Mouse (Mus musculus) cerebellum, postnatal 25 days (tissue): ENCODE measurements around the gene Gm11639.
A peak's percentile ranks its signal among the peaks of the same experiment; 100 is the strongest.
"Not testable (repeated sequence)": the region's sequence is repeated elsewhere in the genome, so short reads cannot be mapped to it uniquely, and the experiment has no call there.

Source experiments
- DNase-seq, 2 experiments: peaks; one replicate each; pipeline ENCODE4 v3.0.0; 2021; ENCODE audit warnings: mixed read lengths in 2 of 2

Gene Gm11639

DNA sequence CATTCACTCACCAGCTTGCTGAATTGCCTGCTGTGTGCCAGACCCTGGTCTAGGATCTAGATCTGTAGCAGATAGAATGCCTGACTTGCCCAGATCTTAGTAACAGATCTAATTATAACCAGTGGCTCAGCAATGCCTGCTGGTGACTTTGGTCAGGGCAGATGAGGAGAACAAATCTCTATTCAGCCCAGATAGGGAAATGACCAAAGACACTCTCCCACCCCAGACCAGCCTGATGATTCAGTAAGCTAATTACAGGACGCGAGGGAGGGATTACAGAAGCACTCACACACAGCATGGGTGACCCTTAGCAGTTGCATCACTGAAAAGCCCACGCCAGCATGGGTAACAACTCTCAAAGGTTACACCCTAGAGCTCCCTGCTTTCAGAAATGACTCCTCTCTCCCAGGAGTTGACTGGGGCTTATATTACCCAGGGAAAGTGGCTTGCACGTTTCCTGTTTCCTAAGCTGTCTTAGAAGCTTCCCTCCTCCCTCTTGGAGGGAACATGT is 435.1 kb downstream of the Gm11639 start:
- no peak for DNase-seq

DNA sequence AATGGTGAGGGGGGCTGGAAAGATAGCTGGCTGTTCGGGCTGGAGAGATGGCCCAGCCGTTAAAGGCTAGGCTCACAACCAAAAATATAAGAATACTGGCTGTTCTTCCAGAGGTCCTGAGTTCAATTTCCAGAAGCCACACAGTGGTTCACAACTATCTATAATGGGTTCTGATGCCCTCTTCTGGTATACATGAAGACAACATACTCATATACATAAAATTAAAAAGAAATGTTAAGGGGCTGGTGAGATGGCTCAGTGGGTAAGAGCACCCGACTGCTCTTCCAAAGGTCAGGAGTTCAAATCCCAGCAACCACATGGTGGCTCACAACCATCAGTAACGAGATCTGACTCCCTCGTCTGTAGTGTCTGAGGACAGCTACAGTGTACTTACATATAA is 436.3 kb downstream of the Gm11639 start:
- not testable (repeated sequence) for DNase-seq

DNA sequence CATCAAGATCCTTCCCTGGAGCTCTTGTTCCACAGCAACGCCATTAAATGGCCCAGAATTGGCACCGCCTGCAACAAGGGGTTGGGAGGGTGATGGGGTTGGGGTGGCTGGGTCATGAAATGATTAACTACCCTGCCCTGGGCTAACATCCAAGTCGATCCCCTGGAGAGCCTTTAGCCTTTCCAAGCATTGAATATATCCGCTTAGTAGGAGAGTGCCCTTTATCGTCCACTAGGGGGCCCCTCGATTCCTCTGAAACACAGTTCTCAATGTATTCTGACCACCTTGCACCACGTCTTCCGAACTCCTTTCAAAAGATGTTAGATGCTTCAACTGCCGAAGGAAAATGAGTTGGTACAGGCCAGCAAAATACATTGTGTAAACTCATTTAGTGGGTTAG is 438.5 kb downstream of the Gm11639 start:
- peak in 1 of 2 experiments; percentile 41 for DNase-seq

DNA sequence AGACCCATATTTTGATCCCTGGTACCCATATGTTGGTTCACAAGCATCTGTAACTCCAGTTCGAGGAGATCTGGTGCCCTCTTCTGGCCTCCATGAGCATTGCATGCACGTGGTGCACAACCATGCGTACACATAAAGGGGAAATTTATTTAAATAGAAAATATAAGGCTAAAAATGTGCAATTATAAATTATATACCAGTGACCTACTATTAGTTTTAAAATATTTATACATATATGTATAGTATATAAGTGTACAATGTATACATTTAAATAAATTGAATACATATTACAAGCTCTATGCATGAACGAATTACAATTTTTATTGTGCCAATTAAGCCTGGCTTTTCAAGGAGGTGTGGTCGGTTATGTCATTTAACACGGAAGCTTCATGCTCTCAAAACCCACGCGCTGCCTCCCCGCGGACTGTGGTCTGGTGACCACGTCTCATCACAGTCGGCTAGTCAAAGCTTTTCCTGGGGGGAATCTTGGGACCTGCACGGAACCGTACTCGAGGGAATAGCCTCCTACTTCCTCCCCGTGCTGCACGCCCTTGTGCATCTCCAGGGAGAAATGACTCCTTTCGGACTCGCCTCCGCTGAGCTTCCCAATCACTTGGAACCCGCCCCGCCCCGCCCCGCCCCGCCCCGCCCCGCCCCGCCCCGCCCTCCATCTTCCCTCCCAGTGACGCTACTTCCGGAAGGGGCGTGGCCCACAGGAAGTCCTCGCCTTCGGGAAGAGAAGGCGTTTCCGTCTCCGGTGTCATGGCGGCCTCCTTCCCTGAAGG is 440.4 kb downstream of the Gm11639 start, which contains the start of gene Mettl2:
Gene Mettl2, plus strand, starts transcription at position 691 of the 785 bp plus-strand sequence.
- DNase-seq, result peak; percentile 80 to 93

DNA sequence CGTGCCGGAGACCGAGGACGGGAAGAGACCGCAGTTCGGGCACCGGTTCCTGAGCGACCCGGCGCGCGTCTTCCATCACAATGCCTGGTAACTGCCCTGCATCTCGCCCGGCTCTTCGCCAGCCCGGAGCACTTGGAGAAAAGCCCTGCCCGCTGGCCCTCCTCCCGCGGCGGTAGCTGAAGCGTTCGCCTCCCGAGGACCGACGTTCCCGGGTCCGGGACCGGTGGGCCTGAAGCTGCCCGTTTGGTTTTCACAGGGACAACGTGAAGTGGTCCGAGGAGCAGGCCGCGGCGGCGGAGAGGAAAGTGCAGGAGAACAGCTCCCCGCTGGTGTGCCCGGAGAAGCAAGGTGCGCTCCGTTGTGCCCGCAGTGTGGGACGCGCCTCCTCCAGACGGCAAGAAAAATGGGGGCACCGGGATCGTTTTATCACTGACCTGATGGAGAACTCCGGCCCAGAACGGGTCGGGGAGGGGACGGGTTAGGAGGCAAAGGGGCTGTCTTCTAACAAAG is 441.1 kb downstream of the Gm11639 start:
- no peak for DNase-seq

DNA sequence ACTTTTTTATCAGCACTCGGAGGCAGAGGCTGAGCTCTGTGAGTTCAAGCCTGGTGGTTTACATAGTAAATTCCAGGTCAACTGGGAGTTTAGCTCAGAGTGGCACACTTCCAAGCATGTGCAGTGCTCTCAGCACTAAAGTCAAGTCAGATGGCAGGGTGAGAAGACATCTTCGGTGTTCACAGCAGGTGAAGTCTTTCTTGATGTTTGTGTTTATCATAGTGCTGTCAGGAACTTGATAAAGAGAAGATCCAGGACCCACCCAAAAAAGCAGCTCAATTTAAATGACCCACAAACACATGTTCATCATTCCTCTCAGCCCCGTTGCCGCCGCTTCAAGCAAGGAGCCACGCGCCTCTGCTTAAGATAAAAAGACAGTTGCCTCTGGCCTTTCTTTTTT is 450.2 kb downstream of the Gm11639 start:
- no peak for DNase-seq

DNA sequence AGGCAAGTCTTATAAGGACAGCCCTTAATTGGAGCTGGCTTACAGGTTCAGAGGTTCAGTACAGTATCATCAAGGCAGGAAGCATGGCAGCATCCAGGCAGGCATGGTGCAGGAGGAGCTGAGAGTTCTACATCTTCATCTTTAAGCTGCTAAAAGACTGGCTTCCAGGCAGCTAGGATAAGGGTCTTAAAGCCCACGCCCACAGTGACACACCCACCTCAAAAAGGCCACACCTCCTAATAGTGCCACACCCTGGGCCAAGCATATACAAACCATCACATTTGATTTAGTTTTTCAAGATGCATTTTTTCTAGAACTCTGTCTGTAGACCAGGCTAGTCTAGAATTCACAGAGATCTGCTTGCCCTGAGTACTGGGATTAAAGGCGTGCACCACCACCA is 451.7 kb downstream of the Gm11639 start:
- DNase-seq, result not testable (repeated sequence)

DNA sequence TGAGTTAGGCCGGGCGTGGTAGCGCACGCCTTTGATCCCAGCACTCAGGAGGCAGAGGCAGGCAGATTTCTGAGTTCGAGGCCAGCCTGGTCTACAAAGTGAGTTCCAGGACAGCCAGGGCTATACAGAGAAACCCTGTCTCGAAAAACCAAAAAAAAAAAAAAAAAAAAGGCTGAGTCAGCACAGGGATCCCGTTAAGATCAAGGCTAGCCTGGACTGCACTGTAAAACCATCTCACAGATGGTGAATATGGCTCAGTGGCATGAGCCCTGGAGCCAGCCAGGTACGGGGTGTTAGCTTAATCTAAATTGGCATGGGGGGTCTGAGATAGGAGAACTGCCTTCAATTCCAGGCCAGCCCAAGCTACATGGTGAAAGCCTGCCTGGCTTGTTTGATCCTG is 455.0 kb downstream of the Gm11639 start:
- DNase-seq, result not testable (repeated sequence)

DNA sequence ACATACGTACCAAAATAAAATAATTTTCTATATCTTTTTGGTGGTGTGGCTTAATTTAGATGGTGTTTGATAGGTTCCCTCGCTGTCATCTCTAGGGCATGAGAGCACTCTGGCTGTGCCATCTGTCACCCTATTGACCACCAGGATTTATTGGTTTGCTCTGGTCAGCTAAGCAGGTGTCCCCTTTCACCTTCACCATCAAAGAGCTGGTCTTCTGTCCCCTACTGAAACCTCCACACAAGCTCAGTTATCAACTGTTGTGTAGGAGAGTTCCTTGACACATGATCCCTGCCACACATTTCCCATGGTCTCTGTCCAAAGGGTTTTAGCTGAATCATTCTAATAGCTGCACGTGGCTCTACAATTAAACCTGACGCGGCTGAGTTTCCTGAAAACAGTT is 455.6 kb downstream of the Gm11639 start:
- no peak for DNase-seq

DNA sequence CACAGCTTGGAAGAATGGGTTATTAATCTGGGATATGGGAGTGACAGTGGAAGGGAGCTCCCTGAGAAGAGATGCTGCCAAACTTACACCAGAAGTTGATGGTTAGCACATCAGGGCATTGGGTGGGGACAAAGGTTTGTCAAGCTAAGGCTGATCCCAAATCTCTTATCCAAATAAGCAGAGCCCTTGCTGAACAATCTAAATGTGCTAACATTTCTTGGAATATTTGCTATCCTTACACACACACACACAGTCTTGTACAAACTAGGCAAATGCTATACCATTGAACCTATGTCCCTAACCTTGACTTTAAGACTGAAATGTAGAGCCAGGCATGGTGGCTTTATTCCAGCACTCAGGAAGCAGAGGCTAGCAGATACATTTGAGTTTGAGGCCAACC is 458.1 kb downstream of the Gm11639 start:
- DNase-seq, result no peak

DNA sequence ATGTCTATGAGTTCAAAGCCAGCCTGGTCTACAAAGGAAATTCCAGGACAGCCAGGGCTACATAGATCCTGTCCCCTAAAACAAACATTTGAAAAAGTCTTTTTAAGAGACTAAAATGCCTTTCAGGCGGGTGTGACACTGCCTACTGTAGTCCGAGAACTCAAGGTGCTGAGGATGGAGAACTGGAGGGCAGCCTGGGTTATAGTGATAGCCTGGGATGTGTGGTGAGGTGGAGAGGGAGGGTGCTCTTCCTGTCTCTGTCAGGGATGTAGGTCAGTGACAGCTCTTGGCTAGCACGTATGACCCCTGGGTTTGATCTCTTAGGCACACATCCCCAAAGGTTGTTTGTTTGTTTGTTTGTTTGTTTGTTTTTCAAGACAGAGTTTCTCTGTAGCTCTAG is 458.6 kb downstream of the Gm11639 start:
- no peak for DNase-seq

DNA sequence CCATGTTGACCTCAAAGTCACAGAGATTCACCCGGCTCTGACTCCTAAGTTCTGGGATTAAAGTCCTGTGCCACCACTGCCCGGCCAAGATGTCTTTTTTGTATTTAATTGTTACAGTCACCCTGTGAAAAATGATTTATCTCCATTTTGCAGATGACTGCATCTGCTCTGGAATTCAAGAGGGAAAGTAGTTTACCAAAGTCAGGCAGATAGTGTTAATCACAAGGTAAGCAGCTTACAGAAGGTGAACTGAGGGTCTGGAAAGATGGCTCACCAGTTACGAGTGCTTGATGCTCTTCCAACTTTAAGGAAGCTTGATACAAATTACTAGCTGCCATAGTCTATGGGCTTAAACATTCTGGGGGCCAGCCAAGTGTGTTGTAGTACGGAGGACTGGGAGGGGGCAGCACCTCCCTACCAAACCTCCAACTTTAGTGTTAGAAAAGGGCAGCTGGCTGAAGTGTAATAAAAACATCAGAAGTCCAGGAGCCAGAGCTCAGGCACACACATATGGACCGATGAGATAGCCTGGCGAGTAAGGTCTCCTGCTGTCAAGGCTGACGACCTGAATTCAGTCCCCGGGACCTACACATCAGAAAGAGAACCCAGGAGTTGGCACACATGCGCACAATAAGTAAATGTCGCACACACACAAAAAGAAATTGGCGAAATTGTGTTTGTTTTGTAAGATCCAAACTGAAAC is 459.2 kb downstream of the Gm11639 start:
- DNase-seq, result no peak

DNA sequence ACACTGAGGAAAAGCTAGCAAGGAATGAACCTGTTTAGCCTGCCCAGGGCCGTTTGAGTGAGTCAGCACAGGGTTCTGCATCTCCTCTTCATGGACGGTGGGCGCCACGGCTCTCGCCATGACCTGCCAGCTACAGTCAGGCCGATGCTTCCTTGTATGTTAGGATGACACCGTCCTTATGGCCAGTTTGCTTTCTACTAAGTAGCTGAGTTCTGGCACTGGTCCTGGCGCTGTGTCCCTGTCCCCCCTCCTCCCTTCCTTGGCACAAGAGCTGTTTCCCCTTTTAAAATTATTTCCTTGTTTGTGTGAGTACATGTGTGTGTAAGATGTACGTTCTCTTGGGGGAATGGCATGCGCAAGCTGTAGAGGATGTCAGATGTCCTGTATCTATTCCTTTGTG is 459.7 kb downstream of the Gm11639 start:
- DNase-seq, result no peak

DNA sequence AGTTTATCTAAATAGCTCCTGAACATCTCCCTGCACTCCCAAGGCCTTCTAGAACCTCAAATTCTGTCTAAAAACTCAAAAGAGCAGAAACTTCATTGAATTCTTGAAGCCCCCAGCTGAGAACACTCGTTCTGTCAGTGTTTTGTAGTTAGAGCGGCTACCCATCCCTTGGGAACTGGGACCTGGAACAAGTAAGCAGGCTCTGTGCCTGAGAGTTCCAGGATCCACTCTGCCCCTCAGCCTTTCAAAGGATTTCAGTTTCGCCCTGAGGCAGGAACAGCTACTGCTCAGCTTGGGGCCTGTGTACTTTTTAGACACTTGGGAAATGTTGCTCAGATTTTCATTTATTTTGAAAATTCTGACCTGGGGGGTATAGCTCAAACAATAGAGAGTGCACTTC is 461.1 kb downstream of the Gm11639 start, which contains the start of gene Gm10842:
Gene Gm10842, plus strand, starts transcription at position 301 of the 400 bp plus-strand sequence.
- no peak for DNase-seq

DNA sequence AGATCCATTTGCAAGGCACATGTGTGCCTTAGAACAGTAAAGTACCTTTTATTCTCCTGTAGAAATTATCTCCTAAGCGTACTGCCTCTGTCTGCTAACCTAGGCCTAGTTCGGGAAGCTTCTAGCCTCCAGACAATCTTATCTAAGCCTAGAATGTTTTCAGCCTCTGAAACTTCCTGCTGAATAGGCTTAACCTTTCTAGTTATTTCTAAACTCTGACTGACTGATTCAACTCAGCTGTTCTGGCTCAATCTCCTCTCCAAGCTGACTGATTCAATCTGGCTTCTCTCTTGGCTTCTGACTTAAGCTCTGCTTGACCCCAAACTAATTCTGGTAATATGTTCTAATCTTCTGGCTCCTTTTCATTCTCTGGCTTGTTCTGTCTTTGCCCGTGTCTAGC is 463.8 kb downstream of the Gm11639 start:
- no peak for DNase-seq

DNA sequence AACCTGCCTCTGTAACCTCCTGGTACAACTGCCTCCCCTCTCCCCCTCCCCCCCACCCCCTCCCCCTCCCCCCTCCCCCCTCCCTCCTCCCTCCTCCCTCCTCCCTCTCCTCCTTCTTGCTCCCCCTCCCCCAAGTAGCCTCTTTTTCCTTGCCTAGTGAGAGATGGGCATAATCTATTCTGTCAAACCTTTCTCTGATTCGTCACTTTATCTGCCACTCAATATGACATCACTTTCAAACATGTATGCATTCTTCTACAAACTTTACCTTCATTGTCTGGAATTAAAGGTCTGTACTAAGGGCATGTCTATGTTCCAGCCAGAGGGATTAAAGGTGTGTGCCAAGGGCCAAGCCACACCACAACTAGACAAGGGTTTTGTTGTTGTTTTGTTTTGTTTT is 464.3 kb downstream of the Gm11639 start:
- DNase-seq, result no peak

DNA sequence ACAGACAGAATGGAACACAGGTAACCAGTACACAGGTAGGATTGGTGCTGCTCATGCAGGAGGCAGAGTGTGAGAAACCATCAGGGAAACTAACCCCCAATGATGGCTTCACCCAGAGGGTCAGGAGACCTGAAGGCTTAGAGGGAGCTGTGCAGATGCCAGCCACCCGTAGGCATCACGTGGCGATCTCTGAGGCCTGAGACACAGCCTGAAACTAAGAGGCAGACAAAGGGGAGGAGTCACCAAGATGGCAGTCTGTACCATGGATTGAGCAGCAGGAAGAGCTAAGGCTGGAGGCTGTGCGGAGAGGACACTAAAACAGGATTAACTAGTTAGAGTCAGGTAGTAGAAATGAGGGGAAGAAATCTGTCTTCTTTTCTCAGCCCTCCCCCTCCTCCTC is 465.2 kb downstream of the Gm11639 start:
- DNase-seq, result no peak

DNA sequence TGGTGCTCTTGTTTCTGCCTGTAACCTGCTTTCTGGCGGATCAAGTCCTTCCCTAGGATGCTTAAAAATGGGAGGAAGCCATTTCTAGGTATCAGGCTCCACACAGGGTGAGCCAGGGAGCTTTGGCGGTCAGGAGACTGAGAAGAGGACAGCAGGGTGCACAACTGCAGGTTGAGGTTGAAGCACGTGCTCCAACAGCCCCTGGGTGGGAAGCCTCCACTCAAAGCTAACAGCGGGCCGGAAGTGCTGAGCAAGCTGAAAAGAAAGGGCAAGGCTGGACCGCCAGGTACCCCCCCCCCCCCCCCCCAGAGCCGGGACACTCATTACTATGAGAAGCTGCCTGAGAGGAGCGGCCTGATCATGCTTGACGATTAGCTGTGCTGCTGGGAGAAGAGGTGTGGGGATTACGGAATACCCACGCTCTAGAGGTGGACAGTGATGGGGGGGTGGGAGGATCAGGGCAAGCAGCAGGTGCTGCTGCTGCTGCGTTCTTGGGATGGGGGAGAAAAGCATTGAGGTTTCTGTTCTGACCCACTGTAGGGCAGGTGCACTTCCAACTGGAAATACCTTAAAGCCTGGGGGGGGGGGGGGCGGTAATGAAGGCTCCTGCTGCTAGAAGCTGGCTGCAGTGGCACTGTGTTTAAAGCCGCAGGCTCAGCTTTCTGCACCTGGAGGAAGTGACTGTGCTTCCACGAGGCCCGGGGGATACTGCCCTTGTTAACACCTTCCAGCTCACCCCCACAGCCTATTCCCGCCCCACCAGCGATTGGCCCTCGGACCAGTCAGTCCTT is 465.9 kb downstream of the Gm11639 start:
- no peak for DNase-seq

DNA sequence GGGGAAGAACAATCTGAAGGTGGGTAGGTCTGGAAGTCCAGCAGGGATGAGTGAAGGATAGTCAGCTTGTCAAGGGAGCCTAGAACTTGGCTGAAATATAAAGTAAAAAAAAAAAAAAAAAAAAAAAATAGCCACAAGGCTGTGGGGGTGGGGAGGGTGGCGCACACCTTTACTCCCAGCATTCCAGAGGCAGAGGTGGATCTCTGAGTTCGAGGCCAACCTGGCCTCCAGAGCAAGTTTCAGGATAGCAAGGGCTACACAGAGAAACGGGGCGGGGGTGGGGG is 466.5 kb downstream of the Gm11639 start:
- DNase-seq, result no peak

DNA sequence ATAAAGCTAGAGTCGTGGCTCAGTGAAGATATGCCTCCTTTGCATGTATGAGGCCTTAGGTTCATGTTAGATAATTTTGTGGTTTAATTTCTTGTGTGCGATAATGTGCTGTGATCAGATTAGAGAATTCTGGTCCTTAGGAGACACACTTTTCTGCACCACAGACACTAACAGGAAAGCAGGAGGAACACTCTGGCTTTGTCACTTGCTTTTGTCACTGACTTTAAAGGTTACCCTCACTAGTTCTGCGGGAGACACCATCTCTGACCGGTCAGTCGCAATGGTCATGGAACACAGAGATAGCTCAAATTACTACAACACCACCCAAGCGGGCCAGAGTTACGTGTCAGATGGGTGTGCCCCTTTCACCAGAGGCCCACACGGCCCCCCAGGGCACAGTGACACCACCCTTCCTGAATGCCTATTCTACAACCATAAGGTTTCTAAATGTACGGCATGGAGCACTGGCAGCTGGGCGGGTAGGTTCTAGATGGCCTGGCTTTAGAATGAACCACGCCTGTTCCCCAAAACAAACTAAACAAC is 466.9 kb downstream of the Gm11639 start:
- no peak for DNase-seq

DNA sequence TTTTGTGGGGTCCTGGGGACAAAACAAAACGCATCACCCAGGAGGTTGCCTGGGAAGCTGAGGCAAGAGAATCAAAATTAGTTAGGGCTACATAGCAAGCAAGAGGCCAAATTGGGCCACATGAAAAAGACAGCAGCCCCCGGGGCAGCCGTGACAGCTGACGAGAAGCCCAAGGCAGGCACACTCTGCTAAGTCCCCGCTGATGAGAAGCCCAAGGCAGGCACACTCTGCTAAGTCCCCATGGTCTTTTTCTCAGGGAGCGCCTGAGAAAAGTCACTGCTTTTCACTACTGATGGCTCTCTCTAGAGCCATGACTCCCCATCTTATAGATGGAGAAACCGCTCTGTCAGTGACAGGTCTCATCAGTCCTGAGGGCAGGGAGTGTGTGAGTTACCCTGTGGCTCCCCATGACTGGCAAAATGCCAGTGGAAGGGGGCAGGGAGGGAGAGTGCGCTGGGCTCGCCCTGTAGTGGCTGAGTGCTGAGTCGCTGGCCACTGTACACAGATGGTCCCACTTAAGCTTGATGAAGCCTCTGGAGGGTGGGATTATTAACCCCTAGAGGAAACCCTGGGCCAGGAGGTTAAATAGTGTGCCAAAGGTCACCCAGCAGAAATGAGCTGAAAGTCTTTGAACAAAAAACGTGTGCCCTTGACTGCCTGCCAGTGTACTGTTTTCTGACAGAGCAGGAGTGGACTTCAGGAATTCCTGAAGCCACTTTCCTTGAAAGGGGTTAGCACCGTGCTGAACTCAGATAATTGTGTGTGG is 467.7 kb downstream of the Gm11639 start:
- no peak for DNase-seq

DNA sequence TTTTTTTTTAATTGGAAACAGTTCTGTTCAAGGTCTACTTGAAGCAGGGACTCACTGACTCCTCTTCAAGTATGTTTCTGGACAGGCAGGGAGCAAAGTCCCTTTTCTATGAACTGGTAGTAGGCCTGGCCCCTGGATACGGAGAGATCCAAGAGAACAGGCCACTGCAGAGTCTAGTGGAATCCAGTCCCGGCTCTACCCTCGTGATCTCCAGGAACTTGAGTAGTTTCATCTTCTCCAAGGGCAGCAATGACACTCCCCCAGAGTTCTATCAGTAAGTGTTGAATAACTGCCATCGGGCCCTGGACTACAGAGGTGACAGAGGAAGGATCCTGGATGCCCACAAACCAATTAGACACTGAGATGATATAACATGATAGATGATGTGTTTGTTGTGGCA is 470.4 kb downstream of the Gm11639 start:
- DNase-seq, result no peak
